Mouse (Mus musculus): ENCODE data around the gene Tgfb3. TPM values are rescaled to one million over a fixed set of nuclear protein-coding genes. Genes with fewer than 3 reads are reported as not detected.

Gene Tgfb3
- polyA plus RNA-seq, 1 experiment from 2014 or later = 0.37 TPM

Other genes starting within 250 kb of the Tgfb3 start
- gene Ift43, start 3.5 kb upstream of the Tgfb3 start, polyA plus RNA-seq (2018) = 11.9 to 13.1 TPM (median 12.5 TPM) in 3 replicates
- gene Gpatch2l, start 162.8 kb upstream of the Tgfb3 start, polyA plus RNA-seq (2018) = 16.4 to 20.3 TPM (median 17.9 TPM) in 3 replicates